Mouse (Mus musculus): Measurements from ENCODE around the gene Pemt. TPM values are rescaled to one million over a fixed set of nuclear protein-coding genes. Genes with fewer than 3 reads are reported as not detected.

Pemt gene
- total RNA-seq, 2 experiments from 2014 or later: 5.0 to 7.6 TPM

Other genes with a start within 250 kb of the Pemt start
- gene Flcn, start 236.5 kb downstream of the Pemt start, total RNA-seq (2021): 10 to 100 TPM; 46.6 to 51.1 TPM
- gene Nt5m, start 207.0 kb downstream of the Pemt start, total RNA-seq (2021): 10 to 100 TPM; 51.5 to 57.5 TPM
- gene Cops3, start 206.7 kb downstream of the Pemt start, total RNA-seq (2021): 10 to 100 TPM; 69.4 to 71.9 TPM
- 10 to 100 TPM; 38.8 to 39.7 TPM for gene Med9, start 98.3 kb downstream of the Pemt start, total RNA-seq (2021)
- 10 to 100 TPM in 1 of 2 experiments, 1 to 10 TPM in 1; 9.3 to 12.1 TPM for gene Rasd1, start 81.5 kb downstream of the Pemt start, total RNA-seq (2021)
- 10 to 100 TPM; 59.4 to 69.2 TPM for gene Rai1, start 58.5 kb upstream of the Pemt start, total RNA-seq (2021)
- gene Srebf1, start 176.1 kb upstream of the Pemt start, total RNA-seq (2021): 10 to 100 TPM; 42.3 to 50.7 TPM

Measured in left cerebral cortex, postnatal 25 days (tissue).